Mouse (Mus musculus) hindbrain, embryonic 10.5 days (tissue): ENCODE data around the gene Smarcb1. TPM values are rescaled to one million over a fixed set of nuclear protein-coding genes. Genes with fewer than 3 reads are reported as not detected.

ENCODE experiments used
- DNase-seq: peaks from one replicate; pipeline ENCODE4 v3.0.0-alpha.2; 2017; ENCODE audit warnings: low spot score
- H3K27ac ChIP-seq: fragments of 300-500 bp; sonication (generic); 2 replicates; pipeline ENCODE4 v1.5.1; 2016; ENCODE audit warnings: mild to moderate bottlenecking, moderate library complexity
- H3K27me3 ChIP-seq: fragments of 300-500 bp; sonication (generic); 2 replicates; pipeline ENCODE4 v1.6.1; 2016; ENCODE audit warnings: mild to moderate bottlenecking; ENCODE audit not compliant: poor library complexity, insufficient read depth, severe bottlenecking
- H3K36me3 ChIP-seq: fragments of 300-500 bp; sonication (generic); 2 replicates; pipeline ENCODE4 v1.6.1; 2016; ENCODE audit warnings: mild to moderate bottlenecking, moderate library complexity
- H3K4me1 ChIP-seq: fragments of 300-500 bp; sonication (generic); replicated peaks from 2 replicates; pipeline ENCODE4 v1.6.1; 2016; ENCODE audit warnings: mild to moderate bottlenecking
- H3K4me3 ChIP-seq: fragments of 300-500 bp; sonication (generic); 2 replicates; pipeline ENCODE4 v1.5.1; 2016; ENCODE audit warnings: mild to moderate bottlenecking, moderate library complexity
- H3K9me3 ChIP-seq: fragments of 300-500 bp; sonication (generic); 2 replicates; pipeline ENCODE4 v1.6.1; 2016; ENCODE audit warnings: mild to moderate bottlenecking, moderate library complexity
- WGBS: fragments of 180-500 bp; shearing (Covaris S2); methylation state at CpG from one replicate; pipeline ENCODE4 v1.1.7; 2016; 5-methylcytosine and 5-hydroxymethylcytosine counted together
- polyA plus RNA-seq: library from polyadenylated mRNA; unstranded; fragments of >200 nt; fragmentation: Nextera tagmentation; extraction: Ambion mirVana; gene quantifications from 2 replicates; pipeline ENCODE4 v1.2.1, GENCODE M21; 2016

Smarcb1 gene
- polyA plus RNA-seq, 1 experiment from 2014 or later, result 332 TPM

DNA sequence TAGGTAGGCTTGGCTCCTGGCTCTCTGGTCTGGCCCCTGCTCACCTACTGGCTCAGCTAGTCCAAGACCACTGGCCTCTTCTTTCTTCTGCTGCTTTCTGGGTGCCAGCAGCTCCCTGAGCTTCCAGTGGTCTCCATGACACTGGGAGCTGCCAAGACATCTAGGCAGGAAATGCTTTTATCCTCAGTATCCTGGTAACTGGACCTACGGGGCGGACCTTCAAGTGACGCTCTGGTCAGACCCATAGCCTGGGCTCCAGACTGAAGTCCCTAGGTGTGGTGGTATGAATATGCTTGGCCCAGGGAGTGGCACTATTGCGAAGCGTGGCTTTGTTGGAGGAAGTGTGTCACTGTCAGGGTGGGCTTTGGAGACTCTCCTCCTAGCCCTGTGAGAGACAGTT, 19.1 kb upstream of the Smarcb1 start, which contains the start of gene Gm867:
Gene Gm867, minus strand, starts transcription at position 153 of the 400 bp plus-strand sequence.
- Histone ChIP-seq H3K9me3 (no peaks in the 10 kb centered on the region), H3K27ac (peak within 1 kb of the TSS; percentile 37), H3K4me3 (no peak within 1 kb of the TSS), H3K4me1 (peaks cover 60% of the 10 kb centered on the region), H3K36me3 (no peaks in the 10 kb centered on the region), H3K27me3 (peaks cover 51% of the 10 kb centered on the region)
- no peak for DNase-seq
- WGBS, result 78% methylated on average over 5 of the region's 5 CpGs

- Histone ChIP-seq H3K27ac (peak overlapping the region; percentile 1; the same call in 1 of the 2 replicates), H3K36me3 (no peaks in the 10 kb centered on the region), H3K27me3 (peaks cover 59% of the 10 kb centered on the region), H3K9me3 (no peaks in the 10 kb centered on the region), H3K4me3 (no peak overlapping the region), H3K4me1 (peaks cover 66% of the 10 kb centered on the region)
- DNase-seq, result no peak
- 29% methylated on average over 9 of the region's 9 CpGs for WGBS
Measured at GRCm38 (mm10) chr10:75939481-75940234, 18.2 kb upstream of the Smarcb1 start.

- Histone ChIP-seq H3K4me3 (no peak overlapping the region), H3K27ac (no peak overlapping the region), H3K4me1 (peaks cover 56% of the 10 kb centered on the region), H3K36me3 (no peaks in the 10 kb centered on the region), H3K27me3 (peaks cover 76% of the 10 kb centered on the region), H3K9me3 (no peaks in the 10 kb centered on the region)
- DNase-seq, result no peak
- WGBS, result 48% methylated on average over 10 of the region's 10 CpGs
Measured at GRCm38 (mm10) chr10:75937851-75938643, 16.6 kb upstream of the Smarcb1 start.

- H3K27ac ChIP-seq, result no peak overlapping the region; the same call in 1 of the 2 replicates
- no peaks in the 10 kb centered on the region for H3K36me3 ChIP-seq
- H3K4me1 ChIP-seq, result peaks cover 63% of the 10 kb centered on the region
- no peak for DNase-seq
- peaks cover 85% of the 10 kb centered on the region for H3K27me3 ChIP-seq
- 32% methylated on average over 18 of the region's 18 CpGs for WGBS
- peak overlapping the region; percentile 13; the same call in 1 of the 2 replicates for H3K4me3 ChIP-seq
- H3K9me3 ChIP-seq, result no peaks in the 10 kb centered on the region
Measured at GRCm38 (mm10) chr10:75936909-75937667, 15.7 kb upstream of the Smarcb1 start.

- no peaks in the 10 kb centered on the region for H3K36me3 ChIP-seq
- peak; percentile 74 for DNase-seq
- H3K4me3 ChIP-seq, result peak within 1 kb of the TSS; percentile 64
- 1% methylated on average over 50 of the region's 51 CpGs for WGBS
- H3K9me3 ChIP-seq, result no peaks in the 10 kb centered on the region
- H3K4me1 ChIP-seq, result peaks cover 68% of the 10 kb centered on the region
- peak within 1 kb of the TSS; percentile 60; the same call in 1 of the 2 replicates for H3K27ac ChIP-seq
- H3K27me3 ChIP-seq, result peaks cover 97% of the 10 kb centered on the region
Measured at GRCm38 (mm10) chr10:75935680-75936541, 14.5 kb upstream of the Smarcb1 start, which contains the start of gene Mmp11. Mmp11 (minus strand) TSS chr10:75936496.

- H3K9me3 ChIP-seq, result no peaks in the 10 kb centered on the region
- H3K4me1 ChIP-seq, result peaks cover 67% of the 10 kb centered on the region
- H3K27ac ChIP-seq, result no peak overlapping the region
- peak overlapping the region; percentile 64 for H3K4me3 ChIP-seq
- H3K36me3 ChIP-seq, result no peaks in the 10 kb centered on the region
- H3K27me3 ChIP-seq, result peaks cover 97% of the 10 kb centered on the region
- no peak for DNase-seq
- WGBS, result 84% methylated on average over 1 of the region's 1 CpGs
Measured at GRCm38 (mm10) chr10:75934991-75935390, 13.6 kb upstream of the Smarcb1 start.

GRCm38 (mm10) chr10:75932891-75933290, 11.5 kb upstream of the Smarcb1 start, which contains the start of gene Chchd10:
Chchd10 (plus strand) TSS chr10:75933130.
- Histone ChIP-seq H3K27me3 (peaks cover 91% of the 10 kb centered on the region), H3K4me3 (peak within 1 kb of the TSS; percentile 70), H3K27ac (peak within 1 kb of the TSS; percentile 91), H3K4me1 (peaks cover 56% of the 10 kb centered on the region), H3K9me3 (no peaks in the 10 kb centered on the region), H3K36me3 (0 out of 2 replicates have a peak, but pooled peaks cover 2% of the 10 kb centered on the region)
- no peak for DNase-seq
- 21% methylated on average over 6 of the region's 6 CpGs for WGBS

- H3K9me3 ChIP-seq, result no peaks in the 10 kb centered on the region
- WGBS, result 1% methylated on average over 44 of the region's 44 CpGs
- DNase-seq, result peak; percentile 78
- peak overlapping the region; percentile 91 for H3K27ac ChIP-seq
- H3K4me3 ChIP-seq, result peak overlapping the region; percentile 70
- H3K27me3 ChIP-seq, result peaks cover 84% of the 10 kb centered on the region
- peaks cover 49% of the 10 kb centered on the region for H3K4me1 ChIP-seq
- H3K36me3 ChIP-seq, result peaks cover 9% of the 10 kb centered on the region; the same call in 1 of the 2 replicates
Measured at GRCm38 (mm10) chr10:75932081-75932678, 10.8 kb upstream of the Smarcb1 start.

DNA sequence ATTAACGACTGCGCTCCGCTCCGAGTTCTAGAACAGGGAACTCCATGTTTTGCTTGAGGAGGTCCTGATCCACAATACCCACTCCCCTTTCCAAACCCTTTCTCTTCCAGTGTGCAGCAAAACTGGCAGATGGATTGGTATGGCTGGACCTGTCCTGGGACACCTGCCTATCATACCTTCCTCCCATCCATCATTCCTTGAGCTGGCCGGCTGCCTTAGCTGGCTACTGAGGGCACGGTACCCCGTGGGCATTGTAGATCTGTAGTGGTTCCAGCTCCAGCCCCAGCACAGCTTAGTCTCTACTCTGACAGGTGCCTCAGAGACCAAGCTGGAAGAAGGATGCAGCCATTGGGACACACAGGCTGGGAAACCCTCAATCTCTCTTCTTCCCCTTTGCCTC, 9.9 kb upstream of the Smarcb1 start:
- H3K4me1 ChIP-seq, result peaks cover 47% of the 10 kb centered on the region
- no peaks in the 10 kb centered on the region for H3K9me3 ChIP-seq
- H3K27me3 ChIP-seq, result peaks cover 80% of the 10 kb centered on the region
- peaks cover 17% of the 10 kb centered on the region for H3K36me3 ChIP-seq
- H3K4me3 ChIP-seq, result peak overlapping the region; percentile 70
- 19% methylated on average over 7 of the region's 7 CpGs for WGBS
- no peak for DNase-seq
- H3K27ac ChIP-seq, result peak overlapping the region; percentile 45; the same call in 1 of the 2 replicates

DNA sequence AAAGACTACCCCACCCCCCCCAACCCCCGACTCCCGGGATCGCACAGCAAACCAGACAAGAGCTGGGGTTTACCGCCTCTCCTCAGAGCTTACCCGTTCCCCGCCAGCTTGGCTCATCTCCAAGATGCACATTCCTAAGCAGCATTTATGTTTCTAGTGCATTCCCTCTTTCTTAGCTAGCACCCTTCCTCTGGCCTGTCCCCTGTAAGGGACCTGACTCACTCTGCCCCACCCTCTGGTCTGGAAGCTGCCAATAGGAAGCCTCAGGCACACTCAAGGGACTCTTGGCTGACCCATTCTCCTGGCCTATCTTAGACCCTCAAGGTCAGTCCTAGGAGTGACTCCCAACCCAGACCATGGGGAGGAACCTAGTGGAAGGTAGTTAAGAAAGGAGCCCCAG, 8.9 kb upstream of the Smarcb1 start:
- H3K4me3 ChIP-seq, result no peak overlapping the region; the same call in 1 of the 2 replicates
- H3K9me3 ChIP-seq, result no peaks in the 10 kb centered on the region
- no peak overlapping the region for H3K27ac ChIP-seq
- WGBS, result 39% methylated on average over 6 of the region's 6 CpGs
- no peak for DNase-seq
- peaks cover 70% of the 10 kb centered on the region for H3K27me3 ChIP-seq
- H3K4me1 ChIP-seq, result peaks cover 37% of the 10 kb centered on the region
- peaks cover 25% of the 10 kb centered on the region for H3K36me3 ChIP-seq

DNA sequence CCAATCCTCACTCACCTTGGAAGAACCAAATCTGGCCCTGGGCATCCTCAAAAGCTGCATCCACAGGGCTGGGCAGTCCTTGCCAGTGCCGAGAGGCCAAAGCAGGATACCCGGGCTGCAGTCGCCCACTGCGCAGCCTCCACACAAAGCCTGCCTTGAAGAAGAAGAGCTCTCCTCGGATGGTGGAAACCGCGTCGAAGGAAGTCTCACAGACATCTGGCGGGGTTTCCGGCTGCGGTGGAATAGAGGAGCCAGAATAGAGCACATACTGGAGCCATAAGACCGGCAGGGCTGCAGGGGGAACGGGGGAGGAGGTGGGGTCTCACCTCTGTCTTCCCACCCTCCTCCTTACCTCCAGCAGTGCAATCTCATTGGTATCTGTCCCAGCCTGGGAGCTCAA, 5.0 kb upstream of the Smarcb1 start:
- H3K27ac ChIP-seq, result no peak overlapping the region

More for the DNA sequence above, 5.0 kb upstream of the Smarcb1 start:
- no peaks in the 10 kb centered on the region for H3K9me3 ChIP-seq
- 73% methylated on average over 13 of the region's 13 CpGs for WGBS
- peaks cover 44% of the 10 kb centered on the region for H3K36me3 ChIP-seq
- peaks cover 31% of the 10 kb centered on the region for H3K27me3 ChIP-seq
- peaks cover 29% of the 10 kb centered on the region for H3K4me1 ChIP-seq
- no peak for DNase-seq
- no peak overlapping the region for H3K4me3 ChIP-seq
